Mouse (Mus musculus): Measurements from ENCODE around the gene Syt2.

Gene Syt2

DNA sequence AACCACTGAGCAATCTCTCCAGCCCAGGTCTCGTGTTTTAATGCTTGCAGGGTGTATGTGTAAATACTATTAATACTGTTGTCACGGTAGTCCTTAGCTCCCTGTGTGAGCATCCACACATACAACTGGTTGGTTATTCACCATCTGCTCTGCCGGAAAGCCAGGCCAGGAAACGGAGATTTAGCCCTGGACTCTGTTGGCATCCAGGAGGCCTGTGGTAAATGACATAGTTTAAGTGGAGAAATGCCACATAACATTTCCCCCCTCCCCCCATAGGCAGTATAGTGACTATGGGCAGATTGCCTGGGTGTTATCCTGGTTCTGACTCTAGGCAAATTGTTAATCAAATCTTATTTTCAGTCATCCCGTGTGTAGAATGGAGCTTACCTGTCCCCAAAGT lies 4.3 kb downstream of the Syt2 start:
- DNase-seq (ENCODE audit: low read depth, low spot score): no peak

DNA sequence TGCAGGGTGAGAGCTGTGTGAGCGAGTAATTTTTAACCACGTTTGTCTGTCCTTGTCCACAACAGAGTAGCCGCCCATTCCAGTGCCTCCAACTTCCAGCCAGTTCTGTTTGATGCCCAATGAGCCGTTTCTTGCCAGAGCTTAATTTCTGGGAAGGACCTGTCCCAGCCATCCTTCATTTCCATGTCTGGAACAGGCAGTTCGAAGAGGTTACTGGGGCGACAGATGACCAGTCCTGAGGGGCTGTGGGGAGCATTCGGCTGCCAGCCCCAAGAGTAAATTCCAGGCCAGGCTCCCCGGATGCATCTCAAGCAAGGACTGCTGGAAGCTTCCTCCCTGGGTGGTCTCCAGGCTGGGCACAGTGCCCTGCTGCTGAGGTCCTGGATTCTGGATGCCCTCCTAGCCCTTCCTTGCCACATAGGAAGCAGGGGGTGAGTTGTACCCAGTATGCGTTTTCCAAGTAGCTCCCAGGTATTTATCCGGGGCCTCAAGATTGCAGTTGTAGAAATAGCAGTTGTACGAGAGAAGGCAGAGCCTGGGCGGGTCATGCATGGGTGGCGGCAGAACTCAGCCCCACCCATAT lies 4.9 kb downstream of the Syt2 start:
- no peak for DNase-seq (ENCODE audit: low read depth, low spot score)

DNA sequence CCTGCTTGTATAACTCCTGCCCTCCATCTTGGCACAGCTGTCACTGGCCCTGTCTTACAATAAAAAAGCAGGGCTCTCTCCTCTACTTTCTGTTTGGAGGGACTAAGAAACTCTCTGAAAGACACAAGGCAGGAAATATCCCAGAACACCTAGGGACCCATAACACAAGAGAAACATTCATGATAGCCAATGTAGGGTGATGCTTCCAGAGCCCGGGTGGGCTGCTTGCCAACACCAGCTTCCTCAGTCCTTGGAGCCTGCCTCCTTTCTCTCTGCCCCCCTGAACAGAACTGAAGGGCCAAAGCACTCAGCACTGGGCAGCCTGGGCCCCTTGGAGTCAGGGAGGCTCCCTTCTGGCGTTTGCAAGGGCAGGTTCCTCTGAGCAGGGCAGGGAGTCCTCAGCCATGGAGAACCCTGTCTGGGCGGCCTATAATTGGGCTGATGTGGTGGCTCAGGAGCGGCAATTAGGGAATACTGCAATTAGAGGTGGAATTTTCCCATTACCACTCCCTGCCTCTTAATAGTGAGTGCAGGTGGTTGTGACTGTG lies 5.4 kb downstream of the Syt2 start:
- no peak for DNase-seq (ENCODE audit: low read depth, low spot score)

DNA sequence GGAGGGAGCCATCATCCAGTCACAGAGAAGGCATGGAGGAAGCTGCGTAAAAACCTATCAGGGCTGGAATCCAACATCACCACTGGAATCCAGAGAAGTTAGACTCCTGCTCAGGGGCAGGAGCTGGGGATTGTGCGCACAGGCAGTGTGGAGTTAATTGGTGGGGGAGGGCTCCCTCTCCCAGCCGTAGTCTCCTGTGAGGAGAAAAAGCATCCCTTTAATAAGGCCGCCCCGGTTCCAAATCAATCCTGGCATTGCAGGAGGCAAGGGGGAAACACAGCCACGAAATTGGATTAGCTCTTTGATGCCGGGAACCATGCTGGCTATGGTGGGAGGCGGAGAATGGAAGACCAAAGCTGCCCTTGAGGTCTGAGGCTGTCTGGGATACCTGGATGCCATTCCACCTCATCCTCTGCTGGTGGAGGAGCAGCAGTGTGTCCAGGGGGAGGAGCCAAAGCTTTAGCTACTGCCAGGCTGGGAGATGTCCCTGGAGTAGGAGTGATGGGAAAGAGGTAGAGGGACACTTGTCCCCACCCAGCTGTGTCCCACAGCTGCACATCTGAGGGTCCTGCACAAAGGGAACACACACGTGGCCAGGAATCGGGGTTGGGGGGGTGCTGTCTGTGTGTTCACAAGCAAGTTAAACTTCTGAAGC lies 7.3 kb downstream of the Syt2 start:
- DNase-seq (ENCODE audit: low read depth, low spot score): no peak

GRCm38 (mm10) chr1:134658841-134659240 lies 12.4 kb downstream of the Syt2 start:
- no peak for DNase-seq (ENCODE audit: low read depth, low spot score)

GRCm38 (mm10) chr1:134660163-134660562 lies 13.7 kb downstream of the Syt2 start:
- no peak for DNase-seq (ENCODE audit: low read depth, low spot score)

DNA sequence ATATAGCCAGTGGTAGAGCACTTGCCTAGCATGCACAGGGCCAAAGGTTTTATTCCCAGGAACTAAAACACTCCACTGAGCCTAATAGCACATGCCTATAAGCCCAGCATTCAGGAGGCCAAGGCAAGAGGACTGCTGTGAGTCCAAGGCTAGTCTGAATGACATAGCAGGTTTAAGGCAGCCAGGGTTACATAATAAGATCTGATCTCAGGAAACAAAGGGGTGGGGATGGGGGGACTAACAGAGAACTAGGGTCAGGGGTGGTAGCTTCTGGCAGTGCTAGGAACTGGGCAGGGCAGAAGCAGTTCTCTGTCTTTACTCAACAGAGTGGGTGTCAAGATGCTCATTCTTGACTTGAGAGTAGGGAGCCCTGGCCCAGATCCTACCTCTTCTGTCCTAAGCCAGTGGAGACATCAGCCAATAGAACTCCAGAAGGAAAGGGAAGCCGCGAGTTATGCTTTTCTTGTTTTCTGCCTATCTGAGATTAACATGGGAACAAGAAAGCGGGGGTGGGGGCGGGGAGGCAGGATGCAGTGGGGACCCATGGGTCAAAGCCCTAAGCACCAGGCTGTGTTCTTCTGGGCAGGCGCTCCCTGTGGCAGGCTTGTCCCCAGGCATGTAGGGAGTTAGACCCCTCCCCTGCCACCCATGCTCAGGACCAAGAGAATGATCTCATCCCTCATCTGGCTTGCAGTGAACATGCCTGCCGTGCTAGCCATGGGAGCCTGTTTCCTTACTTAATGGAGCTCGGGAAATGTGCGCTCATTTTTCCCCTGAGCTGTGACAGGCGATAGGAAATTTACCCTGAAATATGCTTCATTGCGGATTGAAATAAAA lies 25.0 kb downstream of the Syt2 start:
- no peak for DNase-seq (ENCODE audit: low read depth, low spot score)

DNA sequence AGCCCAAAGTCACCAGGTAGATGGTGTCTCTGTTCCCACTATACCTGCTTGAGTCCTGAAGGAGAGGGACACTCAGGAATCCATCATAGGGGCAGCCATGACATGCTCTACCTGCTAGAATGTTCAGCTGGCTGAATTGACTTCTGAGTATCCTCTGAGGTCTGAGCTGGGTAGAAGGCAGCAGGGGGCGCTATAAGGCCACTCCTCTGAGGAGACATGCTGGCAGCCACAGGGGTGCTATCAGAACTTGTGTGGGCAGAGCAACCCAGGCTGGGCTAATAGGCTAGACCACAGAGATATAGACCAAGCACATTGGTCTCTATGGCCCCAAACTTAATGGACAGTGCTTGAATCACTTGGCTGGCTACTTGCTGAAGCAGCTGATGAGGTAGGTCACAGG lies 27.8 kb downstream of the Syt2 start:
- DNase-seq (ENCODE audit: low read depth, low spot score): no peak

DNA sequence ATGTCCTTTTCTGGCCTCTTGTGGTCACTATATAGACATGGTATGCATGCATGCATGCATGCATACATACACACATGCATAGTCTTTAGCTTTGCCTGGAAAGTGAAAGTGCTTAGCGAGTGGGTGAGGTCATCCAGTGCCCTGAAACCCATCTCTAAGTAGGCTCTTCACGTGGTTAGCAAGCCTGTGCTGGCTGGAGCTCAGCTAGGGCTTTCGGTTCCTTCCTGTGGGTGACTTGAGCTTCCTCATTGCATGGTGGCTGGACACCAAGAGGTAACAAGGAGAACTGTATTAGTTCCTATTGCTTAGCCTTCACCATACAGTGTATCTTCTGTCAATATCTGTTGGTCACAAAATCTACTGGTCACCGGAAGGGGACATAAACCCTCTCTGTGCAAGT lies 33.0 kb downstream of the Syt2 start:
- peak; percentile 41 for DNase-seq (ENCODE audit: low read depth, low spot score)

DNA sequence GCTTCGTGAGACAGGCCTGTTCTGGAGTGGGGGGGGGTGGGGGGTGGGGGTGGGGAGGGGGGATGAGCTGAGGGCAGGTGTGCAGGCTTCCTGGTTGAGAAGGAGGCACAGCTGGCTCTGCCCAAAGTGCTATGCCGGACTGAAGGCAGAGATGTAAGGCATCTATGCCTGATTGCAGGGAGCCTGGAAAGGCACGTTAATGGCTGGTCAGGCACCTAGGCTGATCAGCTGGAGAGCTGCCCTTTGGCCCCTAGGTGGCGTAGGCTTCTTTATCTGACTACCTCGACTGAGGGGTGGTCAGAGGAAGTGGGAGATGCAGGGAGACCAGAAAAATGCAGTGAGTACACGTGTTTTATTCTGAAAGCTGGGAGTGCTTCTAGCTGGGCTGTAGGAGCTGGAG lies 34.1 kb downstream of the Syt2 start:
- DNase-seq (ENCODE audit: low read depth, low spot score): no peak

GRCm38 (mm10) chr1:134682460-134682859 lies 36.0 kb downstream of the Syt2 start:
- DNase-seq (ENCODE audit: low read depth, low spot score): no peak

GRCm38 (mm10) chr1:134686834-134687421 lies 40.5 kb downstream of the Syt2 start:
- no peak for DNase-seq (ENCODE audit: low read depth, low spot score)

DNA sequence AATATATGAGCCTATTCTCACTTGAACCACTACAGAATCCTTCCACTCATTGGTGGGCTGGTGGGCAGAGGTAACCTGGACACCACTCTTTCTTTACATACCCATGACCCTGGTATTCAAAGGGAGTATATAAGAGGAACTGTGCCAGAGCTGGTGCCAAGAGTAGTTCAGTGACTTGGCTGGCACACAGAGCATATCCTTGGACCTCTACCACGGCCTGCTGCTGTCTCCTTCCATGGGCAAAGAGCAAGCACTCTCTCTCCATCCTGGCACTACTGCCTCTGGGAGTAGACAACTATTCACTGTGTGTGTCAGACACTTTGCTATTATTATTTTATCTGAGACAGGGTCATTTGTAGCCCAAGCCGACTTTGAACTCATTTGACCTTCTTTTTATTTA lies 49.8 kb downstream of the Syt2 start:
- DNase-seq (ENCODE audit: low read depth, low spot score): no peak

DNA sequence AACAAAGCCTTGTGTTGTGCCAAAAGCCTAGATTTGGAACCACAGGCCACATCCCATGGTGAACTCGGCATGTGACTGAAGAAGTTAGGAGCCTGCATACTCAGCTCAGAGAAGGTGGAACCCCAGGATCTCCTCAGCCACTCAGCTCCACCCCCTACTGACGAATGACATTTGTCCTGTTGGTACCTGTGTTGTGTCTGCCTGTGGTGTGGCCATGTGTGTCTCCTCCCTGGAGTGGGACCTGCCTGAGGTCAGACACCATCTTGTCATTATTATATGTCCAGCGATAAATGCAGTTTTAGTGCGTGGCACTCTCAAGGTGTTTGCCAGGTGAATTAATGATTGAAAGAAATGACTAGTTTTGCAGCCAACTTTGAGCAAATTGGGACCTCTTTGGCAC lies 50.6 kb downstream of the Syt2 start:
- DNase-seq (ENCODE audit: low read depth, low spot score): no peak

- DNase-seq (ENCODE audit: low read depth, low spot score): no peak
Observed at GRCm38 (mm10) chr1:134697522-134698250, 51.2 kb downstream of the Syt2 start.

- DNase-seq (ENCODE audit: low read depth, low spot score): no peak
Observed at GRCm38 (mm10) chr1:134698486-134698885, 52.0 kb downstream of the Syt2 start.

DNA sequence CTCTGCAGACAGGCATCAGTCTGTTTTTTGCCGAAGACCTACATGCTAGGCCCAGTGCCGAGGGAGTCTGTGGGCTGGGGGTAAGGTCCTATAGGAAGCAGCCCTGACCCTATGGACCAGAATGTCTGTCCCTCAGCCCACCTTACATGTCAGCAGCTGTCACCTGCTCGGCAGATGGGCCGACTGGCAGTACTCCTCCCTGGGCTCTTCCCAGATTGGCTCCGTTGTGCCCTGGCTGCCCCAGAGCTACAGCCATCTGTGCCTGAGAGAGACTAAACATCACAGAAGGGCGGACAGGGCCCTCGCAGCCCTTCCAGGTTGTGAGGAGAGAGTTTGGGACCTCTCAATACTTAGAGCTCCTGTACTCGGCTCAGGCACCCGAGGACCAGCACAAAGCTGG lies 52.9 kb downstream of the Syt2 start:
- DNase-seq (ENCODE audit: low read depth, low spot score): no peak

GRCm38 (mm10) chr1:134700151-134700550 lies 53.7 kb downstream of the Syt2 start:
- no peak for DNase-seq (ENCODE audit: low read depth, low spot score)

GRCm38 (mm10) chr1:134700634-134701033 lies 54.2 kb downstream of the Syt2 start:
- DNase-seq (ENCODE audit: low read depth, low spot score): no peak

- no peak for DNase-seq (ENCODE audit: low read depth, low spot score)
Observed at GRCm38 (mm10) chr1:134701191-134701590, 54.7 kb downstream of the Syt2 start.

GRCm38 (mm10) chr1:134703232-134703631 lies 56.8 kb downstream of the Syt2 start:
- no peak for DNase-seq (ENCODE audit: low read depth, low spot score)
